ENCODE assay signal across 8 mouse cellular contexts in genomic region chr10:120270777-120271176, GRCm38 (mm10). TPM values are rescaled to one million over a fixed set of nuclear protein-coding genes. Genes with fewer than 3 reads are reported as not detected.
DNase-seq lines count a peak whose midpoint lies in the region; ATAC-seq and TF ChIP-seq lines count a peak whose summit lies in the region.

No protein-coding gene starts in this region.

- peak; percentile 80 for DNase-seq in embryo, embryonic 10.5 days (ENCODE audit: low spot score)
- no peak for DNase-seq in embryo, embryonic 9.5 days (ENCODE audit: extremely low spot score)
- DNase-seq in midbrain, postnatal 0 days (ENCODE audit: low spot score) = peak; percentile 44
- DNase-seq in midbrain, embryonic 10.5 days (ENCODE audit: low spot score) = no peak
- peak; percentile 19 for DNase-seq in adrenal gland, postnatal 25 days

- H3K36me3 ChIP-seq in midbrain, postnatal 0 days (ENCODE audit: insufficient read depth, low read length) = no peaks in the 10 kb centered on the region
- H3K36me3 ChIP-seq in midbrain, embryonic 10.5 days = no peaks in the 10 kb centered on the region
- no peaks in the 10 kb centered on the region for H3K36me3 ChIP-seq in neural tube, embryonic 15.5 days

- H3K27ac ChIP-seq in midbrain, postnatal 0 days (ENCODE audit: low read depth, low read length) = no peak overlapping the region
- no peak overlapping the region for H3K27ac ChIP-seq in midbrain, embryonic 10.5 days (replicated peaks)
- H3K27ac ChIP-seq in neural tube, embryonic 15.5 days (replicated peaks) = no peak overlapping the region

- no peak for ATAC-seq in midbrain, postnatal 0 days (ENCODE audit: low FRiP score)
- peak; percentile 87 for ATAC-seq in inflammation-experienced regulatory T-cells, adult 6 months
- peak; percentile 88 for ATAC-seq in megakaryocyte, adult 5-6 weeks (ENCODE audit: poor library complexity, severe bottlenecking)
- no peak for ATAC-seq in neural tube, embryonic 15.5 days (ENCODE audit: low FRiP score)

- H3K4me1 ChIP-seq in midbrain, postnatal 0 days (ENCODE audit: insufficient read depth, low read length) = peaks cover 3% of the 10 kb centered on the region; the same call in 1 of the 2 replicates
- peaks cover 44% of the 10 kb centered on the region for H3K4me1 ChIP-seq in midbrain, embryonic 10.5 days
- peaks cover 14% of the 10 kb centered on the region for H3K4me1 ChIP-seq in neural tube, embryonic 15.5 days

- no peaks in the 10 kb centered on the region for H3K9me3 ChIP-seq in midbrain, postnatal 0 days (ENCODE audit: low read length)
- no peaks in the 10 kb centered on the region for H3K9me3 ChIP-seq in midbrain, embryonic 10.5 days (replicated peaks)
- no peaks in the 10 kb centered on the region for H3K9me3 ChIP-seq in neural tube, embryonic 15.5 days (replicated peaks)

- peak; percentile 74 for TF ChIP-seq CTCF in midbrain, postnatal 0 days (IDR thresholded peaks at IDR 0.05)

- H3K9ac ChIP-seq in midbrain, postnatal 0 days (replicated peaks; ENCODE audit: low read length, poor library complexity, severe bottlenecking) = no peak overlapping the region
- H3K9ac ChIP-seq in neural tube, embryonic 15.5 days (replicated peaks) = no peak overlapping the region

- H3K4me3 ChIP-seq in midbrain, postnatal 0 days (ENCODE audit: low read depth, low read length) = no peak overlapping the region
- H3K4me3 ChIP-seq in midbrain, embryonic 10.5 days = no peak overlapping the region
- H3K4me3 ChIP-seq in neural tube, embryonic 15.5 days (replicated peaks) = no peak overlapping the region

- H3K27me3 ChIP-seq in midbrain, postnatal 0 days (ENCODE audit: insufficient read depth, low read length) = no peaks in the 10 kb centered on the region
- peaks cover 6% of the 10 kb centered on the region; the same call in 1 of the 2 replicates for H3K27me3 ChIP-seq in midbrain, embryonic 10.5 days (ENCODE audit: low read depth, poor library complexity, severe bottlenecking)
- no peaks in the 10 kb centered on the region for H3K27me3 ChIP-seq in neural tube, embryonic 15.5 days (replicated peaks)

- 84% methylated on average over 4 of the region's 4 CpGs for WGBS in midbrain, postnatal 0 days
- 84% methylated on average over 4 of the region's 4 CpGs for WGBS in midbrain, embryonic 10.5 days
- WGBS in neural tube, embryonic 15.5 days = 76% methylated on average over 4 of the region's 4 CpGs

- no peak overlapping the region for H3K4me2 ChIP-seq in midbrain, postnatal 0 days (ENCODE audit: low read depth, low read length, poor library complexity, severe bottlenecking)
- H3K4me2 ChIP-seq in neural tube, embryonic 15.5 days = no peak overlapping the region

RNA-seq across cellular contexts. Expression of gene Llph, which starts 43.9 kb away (rescaled TPM):
- 4.0 and 6.2 TPM in 2 replicates for total RNA-seq in midbrain, postnatal 0 days (2014; rRNA removed)
- polyA plus RNA-seq in midbrain, postnatal 0 days (2015; fragmentation: Nextera tagmentation; extraction: Ambion mirVana) = 34.1 and 40.1 TPM in 2 replicates
- polyA plus RNA-seq in midbrain, embryonic 10.5 days (2016; fragmentation: Nextera tagmentation; extraction: Ambion mirVana) = 59.4 and 65.7 TPM in 2 replicates
- total RNA-seq in adrenal gland, postnatal 25 days (2021) = 28.2 and 40.9 TPM in 2 replicates
- 10 to 100 TPM; 69.8 to 87.7 (median 80.8) TPM for polyA plus RNA-seq in inflammation-experienced regulatory T-cells, adult 6 months (2017; shearing (Covaris generic))
- 41.4 and 49.0 TPM in 2 replicates for total RNA-seq in megakaryocyte, adult 5-6 weeks (2015)
- total RNA-seq in megakaryocyte, adult 5-6 weeks (2017) = 48.6 and 49.8 TPM in 2 replicates
- 36.6 and 48.2 TPM in 2 replicates for polyA plus RNA-seq in neural tube, embryonic 15.5 days (2015; fragmentation: Nextera tagmentation; extraction: Ambion mirVana)

Comparison
In these comparisons a context has a peak if more than half of its experiments do, and no peak if none do; other contexts are left out.
1. DNase-seq: peak in embryo, embryonic 10.5 days (single experiment), midbrain, postnatal 0 days (single experiment) and adrenal gland, postnatal 25 days (single experiment); none in embryo, embryonic 9.5 days (single experiment) and midbrain, embryonic 10.5 days (single experiment).
2. ATAC-seq: peak in inflammation-experienced regulatory T-cells, adult 6 months (single experiment) and megakaryocyte, adult 5-6 weeks (single experiment); none in midbrain, postnatal 0 days (single experiment) and neural tube, embryonic 15.5 days (single experiment).